Mouse (Mus musculus) lung, adult 2 months (tissue): ENCODE measurements around the gene Copg2.

ENCODE experiments used
- CTCF ChIP-seq: fragments of 200-500 bp; IDR thresholded peaks from 2 replicates; pipeline ENCODE4 v1.5.1; 2011; ENCODE audit warnings: mild to moderate bottlenecking, low read length, control low read depth; ENCODE audit not compliant: insufficient read depth
- POLR2A ChIP-seq: fragments of 200-500 bp; IDR thresholded peaks from 2 replicates; pipeline ENCODE4 v1.6.1; 2011; ENCODE audit warnings: low read depth, mild to moderate bottlenecking, control low read depth, low read length, borderline replicate concordance; ENCODE audit errors: extremely low read depth

GRCm38 (mm10) chr6:30698036-30698435 lies 198.6 kb downstream of the Copg2 start:
- TF ChIP-seq CTCF (no peak), POLR2A (no peak)
